Mouse (Mus musculus) lung, adult 18-20 months (tissue): ENCODE measurements around the gene Gbp7.
A peak's percentile ranks its signal among the peaks of the same experiment; 100 is the strongest.
"Not testable (repeated sequence)": the region's sequence is repeated elsewhere in the genome, so short reads cannot be mapped to it uniquely, and the experiment has no call there.

Experiments used
- DNase-seq, 2 experiments: peaks; one replicate each; pipeline ENCODE4 v3.0.0; 2022; ENCODE audit warnings: mixed read lengths in 2 of 2

The Gbp7 gene

DNA sequence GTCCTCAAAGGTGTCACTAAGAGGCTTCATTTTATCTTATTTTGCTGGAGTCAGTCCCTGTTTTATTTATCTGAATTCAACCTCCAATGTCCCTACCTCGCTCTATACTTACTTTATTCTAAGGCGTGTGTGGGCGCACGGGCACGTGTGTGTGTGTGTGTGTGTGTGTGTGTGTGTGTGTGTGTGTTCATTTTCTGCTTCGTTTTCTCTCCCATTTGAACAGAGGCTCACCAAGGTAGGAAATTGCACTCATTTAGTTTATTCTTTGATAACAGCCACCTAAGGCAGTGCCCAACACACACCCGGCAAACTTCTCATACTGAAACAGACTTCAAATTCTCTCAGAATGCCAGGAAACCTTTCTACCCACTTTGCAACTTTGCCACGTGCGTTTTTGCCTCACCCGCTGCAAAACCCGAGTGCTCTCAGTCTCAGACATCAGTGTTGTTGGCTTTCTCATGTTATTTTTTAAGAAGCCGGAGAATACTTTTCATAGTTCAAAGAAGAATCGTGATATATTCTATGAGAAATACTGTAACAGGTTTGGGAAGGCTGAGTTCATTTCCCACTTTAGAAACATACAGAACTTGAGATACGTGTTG, 31.0 kb downstream of the Gbp7 start:
- no peak for DNase-seq

- no peak for DNase-seq
These were observed 31.5 kb downstream of the Gbp7 start for GRCm38 (mm10) chr3:142561666-142562065.

DNA sequence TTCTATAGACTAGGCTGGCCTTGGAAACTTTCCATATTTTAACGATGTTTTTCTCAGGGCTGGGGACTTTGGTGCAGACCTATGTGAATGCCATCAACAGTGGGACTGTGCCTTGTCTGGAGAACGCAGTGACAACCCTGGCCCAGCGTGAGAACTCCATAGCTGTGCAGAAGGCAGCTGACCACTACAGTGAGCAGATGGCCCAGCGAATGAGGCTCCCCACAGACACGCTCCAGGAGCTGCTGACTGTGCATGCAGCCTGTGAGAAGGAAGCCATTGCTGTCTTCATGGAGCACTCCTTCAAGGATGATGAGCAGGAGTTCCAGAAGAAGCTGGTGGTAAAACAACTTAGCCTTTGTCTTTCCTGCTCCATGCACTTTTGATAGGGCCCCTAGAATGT, 37.3 kb downstream of the Gbp7 start:
- DNase-seq = not testable (repeated sequence)

GRCm38 (mm10) chr3:142570738-142571137, 40.6 kb downstream of the Gbp7 start:
- no peak for DNase-seq

DNA sequence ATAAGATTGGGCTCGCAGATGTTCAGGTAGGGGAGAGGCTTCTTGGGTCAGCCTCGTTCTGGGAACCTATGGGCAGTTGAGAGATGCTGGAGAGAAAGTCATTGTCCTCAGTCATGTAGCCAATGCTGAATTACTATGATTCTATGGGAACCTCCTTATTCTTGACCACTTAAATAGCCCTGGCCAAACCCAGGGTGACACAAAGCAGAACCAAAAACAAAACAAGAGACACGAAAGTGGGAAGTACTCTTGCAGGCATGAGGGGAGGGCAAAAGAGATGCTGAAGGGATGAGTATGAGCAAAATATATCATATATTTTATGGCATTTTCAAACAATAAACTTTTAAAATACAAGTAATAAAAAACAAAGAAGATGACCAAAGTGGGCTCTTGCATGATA, 47.0 kb downstream of the Gbp7 start:
- no peak for DNase-seq

DNA sequence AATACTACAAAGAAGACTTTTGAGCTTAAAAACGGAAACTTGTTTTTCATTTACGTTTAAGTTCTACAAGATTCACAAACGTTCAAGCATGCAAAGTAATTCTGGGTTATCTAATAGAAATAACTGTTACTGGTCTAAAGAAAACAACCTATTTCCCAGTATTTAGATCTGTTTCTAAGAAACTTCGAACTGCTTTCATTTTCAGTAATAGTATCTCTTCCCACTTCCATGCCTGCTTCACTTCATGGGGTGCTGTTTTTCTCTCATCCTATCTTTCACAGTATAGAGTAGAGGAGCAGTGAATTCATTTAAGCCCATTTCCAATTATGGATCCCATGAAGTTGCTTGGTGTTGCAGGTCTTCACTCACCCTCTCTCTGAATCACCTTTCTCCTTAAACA, 48.2 kb downstream of the Gbp7 start:
- DNase-seq = no peak

DNA sequence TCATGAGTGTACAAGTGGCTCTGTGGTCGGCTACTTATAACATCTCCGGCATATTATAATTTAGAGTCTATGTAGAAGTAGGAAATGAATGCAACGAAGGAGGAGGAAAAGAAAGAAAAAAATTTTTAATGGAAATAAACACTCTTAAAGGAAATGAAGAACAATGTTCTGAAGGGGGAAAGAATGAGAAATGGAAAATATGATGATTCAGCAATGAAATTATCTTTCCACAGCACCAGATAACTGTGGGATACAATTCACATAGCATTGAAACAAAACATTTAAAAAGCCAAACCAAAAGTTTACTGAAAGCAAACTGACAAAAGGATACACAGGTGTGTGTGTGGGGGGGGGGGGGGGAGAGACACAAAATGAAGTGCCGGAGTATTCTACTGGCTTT, 52.9 kb downstream of the Gbp7 start:
- DNase-seq = no peak

DNA sequence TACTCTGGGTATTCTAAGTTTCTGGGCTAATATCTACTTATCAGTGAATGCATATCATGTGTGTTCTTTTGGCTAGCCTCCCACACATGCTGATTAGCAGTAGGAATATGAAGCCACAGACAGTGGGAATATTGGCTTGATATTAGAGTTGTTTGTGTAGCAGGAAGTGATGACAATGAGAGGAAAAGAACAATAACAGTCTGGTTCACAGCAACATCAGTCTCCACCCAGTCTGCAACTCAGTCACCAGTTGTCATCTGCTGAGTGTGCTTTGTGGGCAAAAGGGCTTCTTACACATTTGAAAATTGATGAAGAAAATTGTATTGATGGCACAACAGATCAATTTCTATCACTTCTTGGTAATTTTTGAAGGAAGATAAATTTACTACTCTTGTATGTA, 57.2 kb downstream of the Gbp7 start:
- peak in 1 of 2 experiments; percentile 2 for DNase-seq

GRCm38 (mm10) chr3:142588888-142589287, 58.7 kb downstream of the Gbp7 start:
- DNase-seq = no peak

DNA sequence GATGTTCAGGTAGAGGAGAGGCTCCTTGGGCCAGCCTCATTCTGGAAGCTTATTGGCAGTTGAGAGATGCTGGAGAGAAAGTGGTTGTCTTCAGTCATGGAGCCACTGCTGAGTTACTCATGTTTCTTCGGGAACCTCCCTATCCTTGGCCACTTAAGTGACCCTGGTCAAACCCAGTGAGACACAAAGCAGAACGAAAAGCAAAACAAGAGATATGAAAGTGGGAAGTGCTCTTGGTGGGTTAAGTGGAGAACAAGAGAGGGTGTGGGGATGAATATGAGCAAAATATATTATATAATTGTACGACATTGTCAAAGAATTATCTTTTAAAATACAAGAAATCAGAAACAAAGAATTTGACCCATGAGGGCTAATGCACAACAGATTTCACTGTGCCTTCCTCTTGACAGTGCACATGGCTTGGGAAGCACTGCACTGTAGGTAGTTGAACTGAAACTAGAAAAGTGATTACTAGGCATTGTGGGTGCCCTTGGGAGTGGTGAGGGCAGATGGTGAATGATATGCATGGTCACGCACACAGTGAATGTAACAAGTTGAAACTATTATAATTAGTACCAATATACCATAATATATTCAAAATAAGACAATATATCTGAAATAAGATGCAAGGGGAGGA, 60.4 kb downstream of the Gbp7 start:
- no peak for DNase-seq

GRCm38 (mm10) chr3:142594547-142594946, 64.4 kb downstream of the Gbp7 start, which contains the start of gene Gbp2b:
Gene Gbp2b, plus strand, starts transcription at chr3:142594847.
- no peak for DNase-seq

DNA sequence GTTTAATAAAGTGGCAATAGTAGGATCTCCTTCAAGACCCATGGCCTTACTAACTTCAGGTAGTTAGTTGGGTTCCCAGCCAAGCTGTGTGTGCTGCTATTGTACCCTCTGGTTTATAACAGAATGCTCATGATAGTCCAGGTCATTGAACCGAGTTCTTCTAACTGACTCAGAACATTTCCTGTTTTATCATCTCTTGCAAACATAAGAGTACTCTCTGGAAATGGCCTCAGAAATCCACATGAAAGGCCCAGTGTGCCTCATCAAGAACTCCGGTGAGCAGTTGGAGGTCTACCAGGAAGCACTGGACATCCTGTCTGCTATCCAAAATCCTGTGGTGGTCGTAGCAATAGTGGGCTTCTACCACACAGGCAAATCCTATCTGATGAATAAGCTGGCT, 67.8 kb downstream of the Gbp7 start:
- no peak for DNase-seq
